In the genomic region with DNA sequence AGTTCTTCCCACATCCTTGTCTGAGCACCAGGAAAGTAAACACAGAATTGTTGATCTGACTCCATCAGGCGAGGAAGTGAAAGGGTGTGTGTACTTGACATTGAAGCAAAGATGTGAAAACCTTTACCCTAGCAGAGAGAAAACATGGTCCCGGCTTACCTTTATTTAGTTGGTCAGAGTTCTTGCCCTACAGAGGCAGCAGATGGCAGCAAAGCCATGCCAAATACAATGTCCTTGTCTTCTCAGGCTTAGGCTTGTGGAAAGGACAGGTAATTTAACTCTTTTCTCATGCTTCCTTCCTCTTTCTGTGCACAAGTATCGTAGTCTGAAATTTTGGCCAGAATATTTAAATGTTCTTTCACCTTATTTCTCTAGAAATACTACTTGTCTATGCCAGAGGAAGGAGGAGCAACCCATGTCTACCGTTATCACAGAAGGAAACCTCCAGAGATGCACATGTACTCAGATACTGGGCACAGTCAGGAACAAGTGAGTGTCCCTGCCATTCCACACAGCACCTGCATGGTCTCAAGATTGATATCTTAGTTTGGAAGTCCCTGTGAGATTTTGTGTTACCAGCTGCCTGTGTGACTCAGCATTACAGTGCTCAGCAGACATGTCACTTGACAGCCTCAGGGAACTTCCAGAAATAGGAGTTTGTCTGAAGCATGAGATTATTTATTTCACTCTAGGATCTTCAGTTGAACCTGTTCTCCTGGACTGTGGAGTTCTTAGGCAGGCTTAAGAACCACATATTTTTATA, we compare ENCODE assay signal across 8 mouse cellular contexts. TPM values are rescaled to one million over a fixed set of nuclear protein-coding genes. Genes with fewer than 3 reads are reported as not detected.
DNase-seq lines count a peak whose midpoint lies in the region; ATAC-seq lines count a peak whose summit lies in the region.

No protein-coding gene starts in this region.

- H3K9ac ChIP-seq in hindbrain, embryonic 14.5 days, result no peak overlapping the region
- H3K9ac ChIP-seq in hindbrain, embryonic 13.5 days, result no peak overlapping the region
- no peak overlapping the region for H3K9ac ChIP-seq in embryonic facial prominence, embryonic 11.5 days (replicated peaks; ENCODE audit: low read length)

- peaks cover 12% of the 10 kb centered on the region for H3K36me3 ChIP-seq in hindbrain, embryonic 14.5 days (replicated peaks; ENCODE audit: control insufficient read depth, insufficient read depth)
- peaks cover 26% of the 10 kb centered on the region for H3K36me3 ChIP-seq in hindbrain, embryonic 13.5 days
- H3K36me3 ChIP-seq in embryonic facial prominence, embryonic 11.5 days (replicated peaks; ENCODE audit: control insufficient read depth, insufficient read depth, low read depth, low read length), result no peaks in the 10 kb centered on the region

- DNase-seq in hindbrain, embryonic 14.5 days (ENCODE audit: low spot score), result peak; percentile 76
- peak; percentile 72 for DNase-seq in CD4-positive helper T cell, adult 2 months (ENCODE audit: low read depth, low spot score)
- DNase-seq in adrenal gland, postnatal 14 days, result peak; percentile 70
- peak; percentile 56 for DNase-seq in embryonic facial prominence, embryonic 11.5 days (ENCODE audit: low spot score)
- DNase-seq in kidney, postnatal 36 days, result peak; percentile 62 to 77
- DNase-seq in naive thymus-derived CD4-positive, alpha-beta T cell, adult 2 months (ENCODE audit: low read depth), result peak; percentile 87
- no peak for DNase-seq in gastrocnemius, postnatal 4 days (ENCODE audit: low spot score in 2 of 2)

- no peak for ATAC-seq in hindbrain, embryonic 14.5 days (ENCODE audit: low FRiP score)
- no peak for ATAC-seq in hindbrain, embryonic 13.5 days (ENCODE audit: low FRiP score)
- no peak for ATAC-seq in embryonic facial prominence, embryonic 11.5 days (replicated peaks; ENCODE audit: insufficient number of reproducible peaks, low FRiP score, low TSS enrichment, low read depth)

- 53% methylated on average over 4 of the region's 4 CpGs for WGBS in hindbrain, embryonic 14.5 days
- 53% methylated on average over 4 of the region's 4 CpGs for WGBS in hindbrain, embryonic 13.5 days
- 54% methylated on average over 4 of the region's 4 CpGs for WGBS in embryonic facial prominence, embryonic 11.5 days

- H3K27me3 ChIP-seq in hindbrain, embryonic 14.5 days (ENCODE audit: control insufficient read depth, insufficient read depth, low read length), result no peaks in the 10 kb centered on the region
- 0 out of 2 replicates have a peak, but pooled peaks cover 4% of the 10 kb centered on the region for H3K27me3 ChIP-seq in hindbrain, embryonic 13.5 days
- H3K27me3 ChIP-seq in embryonic facial prominence, embryonic 11.5 days (ENCODE audit: control insufficient read depth, insufficient read depth, low read length), result no peaks in the 10 kb centered on the region

- H3K4me1 ChIP-seq in hindbrain, embryonic 14.5 days (replicated peaks; ENCODE audit: control insufficient read depth, insufficient read depth, low read length), result no peaks in the 10 kb centered on the region; the same call in 1 of the 2 replicates
- 0 out of 2 replicates have a peak, but pooled peaks cover 6% of the 10 kb centered on the region for H3K4me1 ChIP-seq in hindbrain, embryonic 13.5 days (replicated peaks)
- no peaks in the 10 kb centered on the region for H3K4me1 ChIP-seq in embryonic facial prominence, embryonic 11.5 days (ENCODE audit: control insufficient read depth, insufficient read depth, low read length)

- H3K4me3 ChIP-seq in hindbrain, embryonic 14.5 days (replicated peaks; ENCODE audit: low read length), result no peak overlapping the region
- no peak overlapping the region for H3K4me3 ChIP-seq in hindbrain, embryonic 13.5 days
- H3K4me3 ChIP-seq in embryonic facial prominence, embryonic 11.5 days (ENCODE audit: low read depth, low read length), result no peak overlapping the region

- no peak overlapping the region for H3K27ac ChIP-seq in hindbrain, embryonic 14.5 days
- no peak overlapping the region for H3K27ac ChIP-seq in hindbrain, embryonic 13.5 days
- no peak overlapping the region for H3K27ac ChIP-seq in embryonic facial prominence, embryonic 11.5 days (replicated peaks; ENCODE audit: low read depth, low read length)

- no peaks in the 10 kb centered on the region for H3K9me3 ChIP-seq in hindbrain, embryonic 14.5 days (ENCODE audit: control insufficient read depth, low read length)
- no peaks in the 10 kb centered on the region for H3K9me3 ChIP-seq in hindbrain, embryonic 13.5 days
- H3K9me3 ChIP-seq in embryonic facial prominence, embryonic 11.5 days (replicated peaks; ENCODE audit: control insufficient read depth, low read length), result no peaks in the 10 kb centered on the region

- no peak overlapping the region for H3K4me2 ChIP-seq in hindbrain, embryonic 14.5 days (replicated peaks)
- no peak overlapping the region for H3K4me2 ChIP-seq in hindbrain, embryonic 13.5 days
- H3K4me2 ChIP-seq in embryonic facial prominence, embryonic 11.5 days (ENCODE audit: low read depth, low read length), result no peak overlapping the region

RNA-seq across cellular contexts. Expression of a gene that starts 3.7 kb away (rescaled TPM):
- 12.7 and 13.0 TPM in 2 replicates for polyA plus RNA-seq in hindbrain, embryonic 14.5 days (2014; fragmentation: Nextera tagmentation; extraction: Ambion mirVana)
- polyA plus RNA-seq in hindbrain, embryonic 13.5 days (2015; fragmentation: Nextera tagmentation; extraction: Ambion mirVana), result 15.5 TPM in 2 replicates
- total RNA-seq in adrenal gland, postnatal 14 days (2021), result 32.2 and 33.6 TPM in 2 replicates
- polyA plus RNA-seq in embryonic facial prominence, embryonic 11.5 days (2014; fragmentation: Nextera tagmentation; extraction: Ambion mirVana), result 24.1 and 25.1 TPM in 2 replicates
- total RNA-seq in gastrocnemius, postnatal 4 days (2021), result 10 to 100 TPM; 15.2 to 17.6 TPM

RNA-seq across cellular contexts. Expression of a gene that starts 3.8 kb away (rescaled TPM):
- 23.4 and 24.0 TPM in 2 replicates for polyA plus RNA-seq in hindbrain, embryonic 14.5 days (2014; fragmentation: Nextera tagmentation; extraction: Ambion mirVana)
- polyA plus RNA-seq in hindbrain, embryonic 13.5 days (2015; fragmentation: Nextera tagmentation; extraction: Ambion mirVana), result 22.6 and 25.6 TPM in 2 replicates
- 44.0 and 49.4 TPM in 2 replicates for total RNA-seq in adrenal gland, postnatal 14 days (2021)
- 37.7 and 50.1 TPM in 2 replicates for polyA plus RNA-seq in embryonic facial prominence, embryonic 11.5 days (2014; fragmentation: Nextera tagmentation; extraction: Ambion mirVana)
- 10 to 100 TPM; 45.5 to 47.6 TPM for total RNA-seq in gastrocnemius, postnatal 4 days (2021)

RNA-seq across cellular contexts. Expression of a gene that starts 16.4 kb away (rescaled TPM):
- polyA plus RNA-seq in hindbrain, embryonic 14.5 days (2014; fragmentation: Nextera tagmentation; extraction: Ambion mirVana), result 0.70 TPM in 1 of 2 replicates, not detected in the other
- polyA plus RNA-seq in hindbrain, embryonic 13.5 days (2015; fragmentation: Nextera tagmentation; extraction: Ambion mirVana), result 0.16 and 1.00 TPM in 2 replicates
- total RNA-seq in adrenal gland, postnatal 14 days (2021), result not detected in 2 replicates
- polyA plus RNA-seq in embryonic facial prominence, embryonic 11.5 days (2014; fragmentation: Nextera tagmentation; extraction: Ambion mirVana), result not detected in 2 replicates
- total RNA-seq in gastrocnemius, postnatal 4 days (2021), result not detected

RNA-seq across cellular contexts. Expression of a gene that starts 24.3 kb away (rescaled TPM):
- not detected in 2 replicates for polyA plus RNA-seq in hindbrain, embryonic 14.5 days (2014; fragmentation: Nextera tagmentation; extraction: Ambion mirVana)
- 0.42 TPM in 1 of 2 replicates, not detected in the other for polyA plus RNA-seq in hindbrain, embryonic 13.5 days (2015; fragmentation: Nextera tagmentation; extraction: Ambion mirVana)
- not detected in 2 replicates for total RNA-seq in adrenal gland, postnatal 14 days (2021)
- polyA plus RNA-seq in embryonic facial prominence, embryonic 11.5 days (2014; fragmentation: Nextera tagmentation; extraction: Ambion mirVana), result not detected in 2 replicates
- total RNA-seq in gastrocnemius, postnatal 4 days (2021), result not detected

RNA-seq across cellular contexts. Expression of a gene that starts 45.5 kb away (rescaled TPM):
- 149 TPM in 2 replicates for polyA plus RNA-seq in hindbrain, embryonic 14.5 days (2014; fragmentation: Nextera tagmentation; extraction: Ambion mirVana)
- polyA plus RNA-seq in hindbrain, embryonic 13.5 days (2015; fragmentation: Nextera tagmentation; extraction: Ambion mirVana), result 110 and 113 TPM in 2 replicates
- total RNA-seq in adrenal gland, postnatal 14 days (2021), result 36.6 and 42.0 TPM in 2 replicates
- 36.6 and 38.4 TPM in 2 replicates for polyA plus RNA-seq in embryonic facial prominence, embryonic 11.5 days (2014; fragmentation: Nextera tagmentation; extraction: Ambion mirVana)
- total RNA-seq in gastrocnemius, postnatal 4 days (2021), result 10 to 100 TPM; 22.5 to 24.4 TPM

Comparison
In these comparisons a context has a peak if more than half of its experiments do, and no peak if none do; other contexts are left out.
1. DNase-seq: peak in hindbrain, embryonic 14.5 days (single experiment), CD4-positive helper T cell, adult 2 months (single experiment), adrenal gland, postnatal 14 days (single experiment), embryonic facial prominence, embryonic 11.5 days (single experiment), kidney, postnatal 36 days (2 of 2) and naive thymus-derived CD4-positive, alpha-beta T cell, adult 2 months (single experiment); none in gastrocnemius, postnatal 4 days (0 of 2).